Mouse (Mus musculus) adrenal gland, postnatal 14 days (tissue): ENCODE measurements around the gene B3gnt3. TPM values are rescaled to one million over a fixed set of nuclear protein-coding genes. Genes with fewer than 3 reads are reported as not detected.
"Not testable (repeated sequence)": the region's sequence is repeated elsewhere in the genome, so short reads cannot be mapped to it uniquely, and the experiment has no call there.

Experiments
- DNase-seq: peaks from one replicate; pipeline ENCODE4 v3.0.0; 2021; ENCODE audit warnings: mixed read lengths
- total RNA-seq: library from RNA; stranded (reverse); gene quantifications from 2 replicates; pipeline ENCODE4 v1.2.3, GENCODE M21; 2021

Gene B3gnt3
- total RNA-seq, 1 experiment from 2014 or later: 5.4 TPM

- no peak for DNase-seq
Measured at GRCm38 (mm10) chr8:71711574-71711973, 10.0 kb upstream of the B3gnt3 start.

DNA sequence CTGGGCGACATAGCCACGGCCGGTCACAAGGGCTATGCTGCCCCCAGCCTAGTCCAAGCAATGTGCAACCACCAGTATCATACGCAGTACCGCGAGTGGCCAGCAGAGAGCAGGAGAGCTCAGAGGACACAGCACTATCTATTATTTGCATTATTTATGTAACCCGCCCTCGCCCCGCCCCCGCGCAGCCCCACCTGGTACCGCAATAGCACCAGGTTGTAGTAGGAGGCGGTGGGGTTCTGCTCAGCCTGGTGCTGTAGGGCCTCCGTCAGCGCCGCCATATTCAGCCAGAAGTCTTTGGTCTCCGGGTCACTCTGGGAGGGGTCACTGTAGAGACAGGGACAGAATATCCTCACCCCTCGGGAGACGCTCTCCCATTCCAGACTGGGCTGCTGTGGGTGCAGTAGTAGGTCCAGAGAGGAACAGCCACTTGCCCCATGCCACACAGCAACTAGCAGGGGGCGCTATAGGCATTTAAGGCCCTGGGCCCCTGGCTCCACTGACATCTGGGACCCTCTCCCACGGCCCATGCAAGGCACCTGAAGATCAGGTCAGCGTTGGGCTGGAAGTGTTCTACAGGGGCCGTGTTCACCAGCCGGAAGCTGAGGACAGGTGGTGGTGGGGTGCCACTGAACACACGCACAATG lies 8.3 kb upstream of the B3gnt3 start:
- DNase-seq: peak; percentile 86

DNA sequence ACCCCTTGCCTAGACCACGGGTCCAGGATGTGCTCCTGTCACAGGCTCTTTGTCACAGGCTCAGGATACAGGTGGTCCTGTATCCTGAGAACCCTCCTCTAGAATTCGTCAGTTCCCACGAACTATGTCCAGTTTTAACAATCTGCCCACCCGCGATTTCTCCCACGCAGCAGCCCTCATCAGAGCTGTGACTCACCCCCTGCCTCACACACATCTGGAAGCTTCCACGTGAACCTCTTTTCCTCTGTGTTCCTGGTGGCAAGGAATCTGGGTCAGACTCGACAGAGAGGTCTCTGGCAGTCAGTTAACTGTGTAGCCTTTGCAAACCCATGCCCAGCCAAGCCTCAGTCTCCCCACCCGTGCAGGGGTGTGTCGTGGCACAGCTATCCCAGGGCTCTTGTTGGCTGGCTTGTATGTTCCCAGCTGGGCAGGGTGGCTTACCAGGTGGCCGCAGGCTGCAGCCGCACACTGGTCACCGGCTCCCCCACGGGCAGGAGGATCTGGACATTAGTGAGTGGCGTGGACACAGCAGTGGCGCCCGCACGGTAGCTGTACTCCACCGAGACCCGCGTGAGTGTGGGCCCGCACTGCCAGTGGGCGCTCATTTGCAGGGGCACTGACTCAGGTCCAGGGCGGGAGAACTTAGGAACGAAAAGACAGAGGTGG lies 7.7 kb upstream of the B3gnt3 start:
- no peak for DNase-seq

DNA sequence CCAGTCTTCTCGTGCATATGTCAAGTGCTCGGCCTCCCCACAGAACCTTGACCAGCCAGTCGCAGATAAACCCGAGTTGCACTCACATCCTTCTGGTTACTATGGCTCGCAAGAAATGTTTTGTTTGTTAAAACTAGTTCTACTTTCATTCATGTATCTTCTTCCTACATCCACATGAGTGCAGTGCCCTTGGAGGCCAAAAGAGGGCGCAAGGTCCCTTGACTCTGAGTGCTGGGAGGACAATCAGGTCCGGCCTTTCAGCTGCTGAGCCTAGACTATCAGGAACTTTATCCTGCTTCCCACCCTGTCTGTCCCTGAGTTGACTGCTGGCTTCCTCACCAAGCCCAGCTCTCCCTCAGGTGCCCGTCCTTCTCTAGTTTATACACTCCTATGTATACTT lies 6.3 kb upstream of the B3gnt3 start:
- peak; percentile 75 for DNase-seq

- DNase-seq: not testable (repeated sequence)
Measured at GRCm38 (mm10) chr8:71703400-71703799, 1.8 kb upstream of the B3gnt3 start.

DNA sequence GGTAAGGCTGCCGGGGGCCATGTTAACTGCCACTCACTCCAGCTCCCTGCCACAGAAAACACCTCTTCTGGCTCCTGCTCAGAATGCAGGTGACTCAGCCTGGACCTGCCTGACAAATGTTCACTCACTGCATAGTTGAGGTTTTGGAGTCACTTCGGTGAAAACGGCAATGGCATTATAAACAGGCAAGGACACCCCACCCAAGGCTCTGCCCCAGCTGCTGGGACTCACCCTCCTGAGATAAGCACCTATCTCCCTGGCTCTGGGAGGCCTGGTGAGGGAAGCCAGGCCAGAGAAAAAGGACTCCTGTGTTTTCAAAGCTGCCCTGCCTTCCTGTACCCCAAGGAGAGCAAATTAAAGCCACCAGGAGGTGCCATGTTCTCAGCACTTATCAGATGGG lies 1.3 kb upstream of the B3gnt3 start:
- no peak for DNase-seq

GRCm38 (mm10) chr8:71702087-71702432 lies 471 bp upstream of the B3gnt3 start:
- DNase-seq: no peak

- DNase-seq: no peak
Measured at GRCm38 (mm10) chr8:71700493-71701269, 908 bp downstream of the B3gnt3 start.

GRCm38 (mm10) chr8:71695456-71695855 lies 6.1 kb downstream of the B3gnt3 start:
- not testable (repeated sequence) for DNase-seq

DNA sequence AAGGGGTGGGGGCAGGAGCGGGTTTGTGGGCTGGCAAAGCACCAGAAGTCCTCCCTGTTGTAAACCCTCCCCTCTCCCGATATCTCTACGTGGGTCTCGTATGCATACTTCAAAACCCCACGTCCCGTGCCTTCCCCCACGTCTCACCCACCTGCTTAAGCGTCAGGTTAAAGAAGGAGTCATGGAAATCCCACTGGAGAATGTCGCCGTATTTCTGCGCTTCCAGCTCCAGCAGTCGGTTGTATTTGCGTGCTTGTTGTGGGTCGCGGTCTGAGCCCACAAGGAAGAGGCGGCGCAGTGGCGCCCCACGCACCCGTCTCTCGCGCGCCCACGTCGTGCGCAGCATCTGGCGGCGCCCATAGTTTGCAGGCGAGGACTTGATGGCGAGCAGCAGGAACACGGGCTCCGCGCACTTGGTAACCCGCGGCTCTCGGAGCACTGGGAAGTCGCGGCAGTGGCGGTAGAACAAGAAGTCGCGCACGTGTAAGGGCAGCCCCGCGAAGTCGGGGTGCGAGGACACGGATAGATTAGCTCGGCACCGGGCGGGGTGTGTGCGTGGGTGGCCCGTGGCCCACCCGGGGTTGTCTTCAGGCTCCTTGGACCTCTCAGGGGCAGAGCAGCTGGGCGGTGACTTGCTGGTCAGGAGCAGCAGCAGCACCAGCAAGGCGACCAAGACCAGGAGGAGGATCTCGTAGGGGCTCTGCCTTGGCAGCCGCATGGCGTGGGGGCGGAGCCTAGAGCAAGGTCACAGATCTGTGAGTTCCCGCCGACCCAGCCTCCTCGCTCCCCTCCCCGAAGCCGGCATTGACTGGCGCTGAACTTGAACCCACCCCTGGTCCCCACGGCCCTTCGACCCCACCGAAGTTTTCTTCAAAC lies 8.2 kb downstream of the B3gnt3 start:
- DNase-seq: no peak

- no peak for DNase-seq
Measured at GRCm38 (mm10) chr8:71692509-71692908, 9.1 kb downstream of the B3gnt3 start.

DNA sequence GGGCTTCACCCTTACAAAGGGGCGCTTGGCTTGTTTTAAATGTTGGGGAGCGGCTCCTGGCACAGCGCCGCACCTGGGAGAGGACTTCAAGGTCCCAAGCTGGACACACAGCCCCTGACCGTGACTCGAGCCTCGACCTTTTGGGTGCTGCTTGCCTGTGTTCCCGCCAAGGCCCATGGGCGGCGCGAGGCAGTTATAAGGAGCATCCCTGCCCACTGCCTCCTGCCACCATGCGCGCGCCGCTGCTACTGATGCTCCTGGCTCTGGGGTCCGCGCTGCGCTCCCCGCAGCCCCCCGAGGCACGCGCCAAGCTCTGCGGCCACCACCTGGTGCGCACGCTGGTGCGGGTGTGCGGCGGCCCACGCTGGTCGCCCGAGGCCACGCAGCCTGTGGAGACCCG lies 12.6 kb downstream of the B3gnt3 start, which contains the start of gene Insl3:
TSS of gene Insl3 (plus strand) at position 187 of the 400 bp plus-strand sequence.
- no peak for DNase-seq

GRCm38 (mm10) chr8:71687616-71688015 lies 14.0 kb downstream of the B3gnt3 start:
- no peak for DNase-seq

GRCm38 (mm10) chr8:71686143-71686734 lies 15.3 kb downstream of the B3gnt3 start:
- DNase-seq: no peak

- DNase-seq: no peak
Measured at GRCm38 (mm10) chr8:71685573-71685972, 16.0 kb downstream of the B3gnt3 start.

- DNase-seq: no peak
Measured at GRCm38 (mm10) chr8:71684701-71685100, 16.9 kb downstream of the B3gnt3 start.

GRCm38 (mm10) chr8:71682832-71683231 lies 18.8 kb downstream of the B3gnt3 start:
- DNase-seq: no peak

DNA sequence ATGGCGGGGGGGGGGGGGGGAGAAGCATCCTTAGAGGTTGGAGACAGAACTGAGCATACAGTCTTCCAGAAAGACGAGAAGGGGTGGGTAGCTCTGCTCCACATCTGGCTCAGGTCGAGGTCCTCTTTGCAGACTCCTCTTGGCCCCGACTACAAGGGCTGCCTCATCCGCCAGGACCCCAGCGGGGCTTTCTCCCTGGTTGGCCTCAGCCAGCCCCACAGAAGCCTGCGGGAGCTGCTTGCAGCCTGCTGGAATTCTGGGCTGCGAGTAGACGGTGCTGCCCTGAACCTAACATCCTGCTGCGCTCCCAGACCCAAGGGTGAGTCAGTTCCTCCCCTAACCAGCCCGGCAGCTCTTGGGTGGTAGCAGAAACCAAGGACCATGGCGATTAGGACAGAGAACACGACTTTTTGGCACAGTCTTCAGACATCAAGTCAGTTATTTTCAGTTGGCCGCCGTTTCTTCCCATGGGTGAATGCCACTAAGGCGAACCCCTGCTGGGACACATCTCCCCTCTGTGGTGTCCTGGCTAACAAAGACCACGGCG lies 20.1 kb downstream of the B3gnt3 start:
- DNase-seq: no peak

DNA sequence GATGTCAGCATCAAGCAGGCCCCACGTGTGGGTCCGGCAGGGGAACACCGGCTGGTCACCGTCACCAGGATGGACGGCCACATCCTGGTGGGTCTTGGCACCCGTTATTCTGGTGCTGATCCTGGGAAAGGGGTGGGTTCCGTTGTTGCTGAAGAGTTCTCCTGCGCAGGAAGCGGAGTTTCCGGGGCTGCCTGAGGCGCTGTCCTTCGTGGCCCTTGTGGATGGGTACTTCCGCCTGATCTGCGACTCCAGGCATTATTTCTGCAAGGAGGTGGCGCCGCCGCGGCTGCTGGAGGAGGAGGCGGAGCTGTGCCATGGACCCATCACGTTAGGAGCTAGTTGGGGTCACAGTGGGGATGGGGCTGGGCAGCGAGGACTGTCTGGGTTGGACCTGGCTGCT lies 21.1 kb downstream of the B3gnt3 start:
- DNase-seq: peak; percentile 46

GRCm38 (mm10) chr8:71679550-71680168 lies 21.9 kb downstream of the B3gnt3 start:
- peak; percentile 55 for DNase-seq

GRCm38 (mm10) chr8:71679116-71679515 lies 22.5 kb downstream of the B3gnt3 start:
- DNase-seq: no peak
